ENCODE assay signal across 13 mouse cellular contexts in the genomic region with DNA sequence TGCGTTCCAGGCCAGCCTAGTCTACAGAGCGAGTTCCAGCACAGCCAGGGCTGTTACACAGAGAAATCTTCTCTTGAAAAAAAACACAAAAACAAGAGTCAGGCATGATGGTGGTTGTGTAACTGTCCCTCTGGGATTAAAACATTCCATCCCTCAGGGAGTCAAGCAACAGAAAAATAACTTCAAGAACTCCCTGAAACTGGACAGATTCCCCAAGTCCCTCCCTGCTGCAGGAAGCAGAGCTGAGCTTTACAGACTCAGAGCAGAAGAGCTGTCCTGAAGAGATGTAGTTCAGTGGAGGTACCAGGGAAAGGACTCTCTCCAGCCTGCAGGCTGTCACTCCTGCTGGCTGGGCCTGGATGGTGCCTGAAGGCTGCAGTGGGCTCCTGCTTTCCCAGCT. TPM values are rescaled to one million over a fixed set of nuclear protein-coding genes. Genes with fewer than 3 reads are reported as not detected.
A peak's percentile ranks its signal among the peaks of the same experiment; 100 is the strongest.
DNase-seq lines count a peak whose midpoint lies in the region; TF ChIP-seq lines count a peak whose summit lies in the region.
"Had no signal": no experiment of that assay in that cellular context is flagged by ENCODE, and none has a peak within 500 bp of the region (broad histone marks: within the 10 kb centered on the region; RNA-seq: fewer than 3 reads in every experiment).

No protein-coding gene starts in this region.

- TF ChIP-seq CTCF in gastrocnemius, adult 2 months (IDR thresholded peaks at IDR 0.05): no peak
- TF ChIP-seq CTCF in lung, adult 2 months (IDR thresholded peaks at IDR 0.05; ENCODE audit: insufficient read depth, low read length): no peak

- no peaks in the 10 kb centered on the region for H3K79me2 ChIP-seq in myocyte (ENCODE audit: control insufficient read depth, insufficient read depth)

- H3K27ac ChIP-seq in gastrocnemius, adult 2 months: peak overlapping the region; percentile 43
- H3K27ac ChIP-seq: limb, embryonic 15.5 days had no signal

- intact Hi-C loops in gastrocnemius, adult 2 months (cut with DNase I): no loop called here

- H3ac ChIP-seq in myocyte (ENCODE audit: control insufficient read depth, insufficient read length): no peak overlapping the region

- no peaks in the 10 kb centered on the region for H3K27me3 ChIP-seq in myocyte (ENCODE audit: control insufficient read depth, insufficient read depth, insufficient read length)
- H3K27me3 ChIP-seq: limb, embryonic 15.5 days had no signal

- H3K4me3 ChIP-seq in gastrocnemius, adult 2 months: peak overlapping the region; percentile 55
- peak overlapping the region; percentile 1 for H3K4me3 ChIP-seq in lung, adult 2 months (replicated peaks; ENCODE audit: extremely low read depth, low read depth, low read length)
- H3K4me3 ChIP-seq in myocyte: no peak overlapping the region
- H3K4me3 ChIP-seq: limb, embryonic 15.5 days had no signal

- DNase-seq in gastrocnemius, adult 2 months: peak; percentile 20
- DNase-seq in gastrocnemius, adult 8-10 months (ENCODE audit: low spot score in 2 of 2): no peak
- no peak for DNase-seq in lung, adult 2 months
- no peak for DNase-seq in lung, postnatal 4 days
- peak; percentile 76 for DNase-seq in adipocyte (ENCODE audit: low spot score)
- DNase-seq in c-Kit-positive CD71-positive TER-119-positive erythroid progenitor cells, embryonic 14.5 days (ENCODE audit: low spot score): no peak
- DNase-seq in urinary bladder, adult 18-20 months (ENCODE audit: low spot score in 2 of 2): no peak
- DNase-seq: cerebellum, adult 2 months had no signal

- H3K36me3 ChIP-seq in myocyte (ENCODE audit: control insufficient read depth, insufficient read depth): no peaks in the 10 kb centered on the region
- H3K36me3 ChIP-seq: limb, embryonic 15.5 days had no signal

- H3K4me1 ChIP-seq in lung, adult 2 months (ENCODE audit: control insufficient read depth, insufficient read depth, low read length): peaks cover 17% of the 10 kb centered on the region

- WGBS in lung, adult 2 months: 65% methylated on average over 2 of the region's 2 CpGs

- H3K4me2 ChIP-seq in myocyte (ENCODE audit: low read depth): no peak overlapping the region
- H3K4me2 ChIP-seq: limb, embryonic 15.5 days had no signal

- 0 out of 2 replicates have a peak, but pooled peaks have one; percentile 17 for TF ChIP-seq POLR2A in lung, adult 2 months (IDR thresholded peaks at IDR 0.05; ENCODE audit: borderline replicate concordance, extremely low read depth, low read depth, low read length)
- TF ChIP-seq POLR2A in myocyte (IDR thresholded peaks at IDR 0.05; ENCODE audit: insufficient read length, low read depth): no peak

TF ChIP-seq in myocyte, 11 proteins besides CTCF, POLR2A, EP300 and RAD21:
- TF ChIP-seq CEBPB (IDR thresholded peaks at IDR 0.05; ENCODE audit: insufficient read depth, poor library complexity, severe bottlenecking): 0 out of 2 replicates have a peak, but pooled peaks have one; percentile 5
- no peak for TF ChIP-seq REST (IDR thresholded peaks at IDR 0.05; ENCODE audit: insufficient read depth, insufficient read length)

RNA-seq across cellular contexts. Expression of gene Zbtb8a, which starts 4.6 kb away (rescaled TPM):
- total RNA-seq in gastrocnemius, adult 2 months (2021): 1 to 10 TPM in 1 of 2 experiments, under 1 TPM in 1; 0.61 to 1.3 TPM
- under 1 TPM; 0.48 to 0.79 (median 0.63) TPM for total RNA-seq in gastrocnemius, adult 8-10 months (2022)
- polyA plus RNA-seq in lung, adult 2 months (2012; rRNA removed): 8.8 and 13.9 TPM in 2 replicates
- polyA plus RNA-seq in myocyte (2012; fragmentation: generic; extraction: Trizol): 5.8 TPM

RNA-seq across cellular contexts. Expression of gene Zbtb8os, which starts 47.0 kb away (rescaled TPM):
- 10 to 100 TPM; 24.8 to 28.9 TPM for total RNA-seq in gastrocnemius, adult 2 months (2021)
- total RNA-seq in gastrocnemius, adult 8-10 months (2022): 10 to 100 TPM; 24.3 to 32.6 (median 26.6) TPM
- 5.8 and 11.3 TPM in 2 replicates for polyA plus RNA-seq in lung, adult 2 months (2012; rRNA removed)
- polyA plus RNA-seq in myocyte (2012; fragmentation: generic; extraction: Trizol): 34.5 TPM

RNA-seq across cellular contexts. Expression of gene Rbbp4, which starts 47.3 kb away (rescaled TPM):
- total RNA-seq in gastrocnemius, adult 2 months (2021): 10 to 100 TPM; 38.5 to 46.9 TPM
- total RNA-seq in gastrocnemius, adult 8-10 months (2022): 10 to 100 TPM; 35.5 to 40.8 (median 40.0) TPM
- polyA plus RNA-seq in lung, adult 2 months (2012; rRNA removed): 16.7 and 23.5 TPM in 2 replicates
- polyA plus RNA-seq in myocyte (2012; fragmentation: generic; extraction: Trizol): 137 TPM

RNA-seq across cellular contexts. Expression of gene Zbtb8b, which starts 58.2 kb away (rescaled TPM):
- not detected for total RNA-seq in gastrocnemius, adult 2 months (2021)
- total RNA-seq in gastrocnemius, adult 8-10 months (2022): not detected
- 0.12 and 0.14 TPM in 2 replicates for polyA plus RNA-seq in lung, adult 2 months (2012; rRNA removed)
- 0.04 TPM for polyA plus RNA-seq in myocyte (2012; fragmentation: generic; extraction: Trizol)
- total RNA-seq: megakaryocyte progenitor cell, adult 5-6 weeks; neutrophil, adult 5-6 weeks had no signal
- polyA plus RNA-seq: C2C12 had no signal

Comparison
In these comparisons a context has a peak if more than half of its experiments do, and no peak if none do; other contexts are left out.
1. DNase-seq: peak in gastrocnemius, adult 2 months (single experiment) and adipocyte (single experiment); none in gastrocnemius, adult 8-10 months (0 of 2), lung, adult 2 months (single experiment), lung, postnatal 4 days (0 of 2), c-Kit-positive CD71-positive TER-119-positive erythroid progenitor cells, embryonic 14.5 days (single experiment) and urinary bladder, adult 18-20 months (0 of 2).